Mouse (Mus musculus) forebrain, embryonic 11.5 days (tissue): ENCODE measurements around the gene Gfod1. TPM values are rescaled to one million over a fixed set of nuclear protein-coding genes. Genes with fewer than 3 reads are reported as not detected.

Experiments
- ATAC-seq: fragments of 200-750 bp; cut with Nextera tagmentation; replicated peaks from 2 replicates; pipeline ENCODE4 v1.8.0; 2017; ENCODE audit warnings: moderate TSS enrichment; ENCODE audit not compliant: low FRiP score
- DNase-seq: peaks from one replicate; pipeline ENCODE4 v3.0.0-alpha.2; 2017; ENCODE audit warnings: low spot score
- H3K27ac ChIP-seq: fragments of 300-500 bp; sonication (generic); 2 replicates; pipeline ENCODE4 v1.5.1; 2014; ENCODE audit warnings: low read depth, low read length
- H3K27me3 ChIP-seq: fragments of 300-500 bp; sonication (generic); 2 replicates; pipeline ENCODE4 v1.6.1; 2014; ENCODE audit warnings: mild to moderate bottlenecking, low read length, mixed read lengths; ENCODE audit not compliant: control insufficient read depth, insufficient read depth
- H3K36me3 ChIP-seq: fragments of 300-500 bp; sonication (generic); 2 replicates; pipeline ENCODE4 v1.6.1; 2014; ENCODE audit warnings: mild to moderate bottlenecking, low read length, moderate library complexity, mixed read lengths; ENCODE audit not compliant: control insufficient read depth, insufficient read depth
- H3K4me1 ChIP-seq: fragments of 300-500 bp; sonication (generic); replicated peaks from 2 replicates; pipeline ENCODE4 v1.6.1; 2014; ENCODE audit warnings: low read length, mixed read lengths; ENCODE audit not compliant: control insufficient read depth, insufficient read depth
- H3K4me2 ChIP-seq: fragments of 300-500 bp; sonication (generic); 2 replicates; pipeline ENCODE4 v1.6.1; 2014; ENCODE audit warnings: low read depth, mild to moderate bottlenecking, low read length, moderate library complexity, mixed read lengths; ENCODE audit not compliant: severe bottlenecking
- H3K4me3 ChIP-seq: fragments of 300-500 bp; sonication (generic); 2 replicates; pipeline ENCODE4 v1.5.1; 2014; ENCODE audit warnings: low read depth, low read length
- H3K9ac ChIP-seq: fragments of 300-500 bp; sonication (generic); 2 replicates; pipeline ENCODE4 v1.6.1; 2014; ENCODE audit warnings: low read length
- H3K9me3 ChIP-seq: fragments of 300-500 bp; sonication (generic); 2 replicates; pipeline ENCODE4 v1.6.1; 2016; ENCODE audit warnings: low read length, mixed read lengths; ENCODE audit not compliant: control insufficient read depth
- WGBS: fragments of 180-500 bp; shearing (Covaris S2); extraction: QIAGEN DNeasy Blood & Tissue Kit; methylation state at CpG from one replicate; pipeline ENCODE4 v1.1.7; 2014; 5-methylcytosine and 5-hydroxymethylcytosine counted together
- polyA plus RNA-seq: library from polyadenylated mRNA; unstranded; fragments of >200 nt; fragmentation: Nextera tagmentation; extraction: Ambion mirVana; gene quantifications from 2 replicates; pipeline ENCODE4 v1.2.1, GENCODE M21; 2014

Gfod1 gene
- polyA plus RNA-seq, 1 experiment from 2014 or later, result 0.39 TPM

GRCm38 (mm10) chr13:43303161-43303965 is 609 bp downstream of the Gfod1 start:
- peak overlapping the region; percentile 53 for H3K27ac ChIP-seq
- ATAC-seq (peak; percentile 47), DNase-seq (peak; percentile 77)
- H3K27me3 ChIP-seq, result peaks cover 30% of the 10 kb centered on the region
- H3K4me2 ChIP-seq, result peak overlapping the region; percentile 98
- H3K36me3 ChIP-seq, result no peaks in the 10 kb centered on the region
- WGBS, result under 1% methylated on average over 78 of the region's 78 CpGs
- H3K4me1 ChIP-seq, result peaks cover 14% of the 10 kb centered on the region
- peak overlapping the region; percentile 71 for H3K9ac ChIP-seq
- H3K4me3 ChIP-seq, result peak overlapping the region; percentile 67
- H3K9me3 ChIP-seq, result no peaks in the 10 kb centered on the region

- Histone ChIP-seq H3K4me2 (peak overlapping the region; percentile 98), H3K4me3 (peak overlapping the region; percentile 67), H3K9me3 (no peaks in the 10 kb centered on the region), H3K36me3 (no peaks in the 10 kb centered on the region), H3K27me3 (peaks cover 30% of the 10 kb centered on the region), H3K9ac (peak overlapping the region; percentile 71), H3K27ac (no peak overlapping the region), H3K4me1 (peaks cover 14% of the 10 kb centered on the region)
- 1% methylated on average over 19 of the region's 19 CpGs for WGBS
- DNase-seq, result no peak
- ATAC-seq, result no peak
These were observed 1.3 kb downstream of the Gfod1 start for GRCm38 (mm10) chr13:43302651-43303160.

DNA sequence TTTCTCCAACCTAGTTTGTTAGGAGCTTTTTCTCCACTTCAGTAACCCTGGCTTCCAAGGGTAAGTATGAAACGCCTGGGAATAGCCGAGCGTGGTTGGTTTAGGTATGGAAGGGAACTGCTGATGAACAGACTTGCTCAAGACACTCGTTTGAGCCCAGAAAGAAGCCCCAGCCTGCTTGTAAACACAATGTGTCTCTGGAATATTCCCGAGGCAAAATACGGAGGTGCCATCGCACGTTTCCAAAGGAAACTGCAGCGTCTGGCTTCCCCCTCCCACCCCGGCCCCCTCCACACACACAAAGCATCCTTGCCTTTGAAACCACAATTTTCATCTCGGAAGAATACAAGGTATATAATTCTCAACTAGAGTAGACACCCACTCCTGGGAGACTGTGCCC is 1.7 kb downstream of the Gfod1 start:
- peaks cover 30% of the 10 kb centered on the region for H3K27me3 ChIP-seq
- H3K4me1 ChIP-seq, result peaks cover 14% of the 10 kb centered on the region
- H3K9ac ChIP-seq, result peak overlapping the region; percentile 23; the same call in 1 of the 2 replicates
- no peaks in the 10 kb centered on the region for H3K9me3 ChIP-seq
- no peaks in the 10 kb centered on the region for H3K36me3 ChIP-seq
- H3K4me3 ChIP-seq, result peak overlapping the region; percentile 67
- H3K27ac ChIP-seq, result no peak overlapping the region
- ATAC-seq (no peak), DNase-seq (no peak)
- peak overlapping the region; percentile 98 for H3K4me2 ChIP-seq
- WGBS, result 8% methylated on average over 11 of the region's 11 CpGs

DNA sequence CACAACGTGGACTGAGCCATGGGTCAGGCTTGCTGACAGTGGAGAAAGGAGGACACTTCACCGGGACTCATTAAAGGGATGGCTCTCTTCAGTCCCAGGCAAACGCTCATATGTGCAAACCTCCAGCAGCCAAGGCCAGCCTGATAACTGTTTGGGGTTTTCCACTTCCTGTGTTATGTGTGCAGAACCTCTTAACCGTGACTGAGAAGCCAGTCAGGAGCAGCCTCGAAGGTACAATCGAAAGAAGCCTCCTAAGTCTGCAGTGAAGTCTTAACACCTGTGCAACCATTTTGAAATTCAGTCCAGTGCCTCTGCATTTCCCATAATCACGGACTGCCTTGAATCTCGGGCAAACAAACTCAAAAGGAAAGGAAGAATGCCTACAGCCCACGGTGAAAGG is 3.1 kb downstream of the Gfod1 start:
- no peak overlapping the region for H3K4me3 ChIP-seq
- ATAC-seq, result no peak
- DNase-seq, result no peak
- 34% methylated on average over 9 of the region's 9 CpGs for WGBS
- H3K4me2 ChIP-seq, result no peak overlapping the region
- peaks cover 14% of the 10 kb centered on the region for H3K4me1 ChIP-seq
- no peak overlapping the region for H3K27ac ChIP-seq
- no peaks in the 10 kb centered on the region for H3K36me3 ChIP-seq
- no peak overlapping the region for H3K9ac ChIP-seq
- H3K27me3 ChIP-seq, result peaks cover 30% of the 10 kb centered on the region
- no peaks in the 10 kb centered on the region for H3K9me3 ChIP-seq

GRCm38 (mm10) chr13:43300366-43300765 is 3.6 kb downstream of the Gfod1 start:
- DNase-seq (no peak), ATAC-seq (no peak)
- Histone ChIP-seq H3K9me3 (no peaks in the 10 kb centered on the region), H3K4me3 (no peak overlapping the region), H3K27ac (no peak overlapping the region), H3K4me1 (peaks cover 14% of the 10 kb centered on the region), H3K36me3 (no peaks in the 10 kb centered on the region), H3K9ac (no peak overlapping the region), H3K4me2 (no peak overlapping the region), H3K27me3 (peaks cover 28% of the 10 kb centered on the region)
- 20% methylated on average over 5 of the region's 5 CpGs for WGBS

GRCm38 (mm10) chr13:43299171-43299570 is 4.8 kb downstream of the Gfod1 start:
- H3K36me3 ChIP-seq, result no peaks in the 10 kb centered on the region
- H3K4me1 ChIP-seq, result peaks cover 10% of the 10 kb centered on the region; the same call in 1 of the 2 replicates
- H3K27me3 ChIP-seq, result peaks cover 28% of the 10 kb centered on the region
- 35% methylated on average over 5 of the region's 5 CpGs for WGBS
- H3K27ac ChIP-seq, result no peak overlapping the region
- no peaks in the 10 kb centered on the region for H3K9me3 ChIP-seq
- H3K4me2 ChIP-seq, result no peak overlapping the region
- ATAC-seq (no peak), DNase-seq (no peak)
- no peak overlapping the region for H3K9ac ChIP-seq
- no peak overlapping the region for H3K4me3 ChIP-seq

DNA sequence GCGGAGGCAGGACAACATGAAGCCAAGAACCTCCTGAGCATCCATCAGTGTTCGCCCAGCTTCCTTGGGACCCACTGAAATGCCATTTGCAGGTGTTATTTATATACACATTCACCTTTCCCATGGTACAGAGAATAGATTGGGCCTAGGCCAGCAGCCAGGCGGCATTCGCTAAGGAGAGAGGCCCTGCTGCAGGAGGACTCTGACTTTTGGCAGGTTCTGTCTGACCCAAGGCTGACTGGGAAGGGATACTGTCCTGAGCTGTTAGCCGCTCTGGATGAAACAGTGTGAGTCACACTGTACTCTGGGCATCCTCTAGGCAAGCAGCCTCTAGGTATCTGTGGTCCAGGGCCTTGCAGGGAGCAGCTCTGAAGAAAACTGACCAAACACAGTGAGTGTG is 6.4 kb downstream of the Gfod1 start:
- 93% methylated on average over 5 of the region's 5 CpGs for WGBS
- DNase-seq, result no peak
- H3K4me1 ChIP-seq, result peaks cover 6% of the 10 kb centered on the region; the same call in 1 of the 2 replicates
- no peaks in the 10 kb centered on the region for H3K36me3 ChIP-seq
- H3K4me3 ChIP-seq, result no peak overlapping the region
- H3K9ac ChIP-seq, result no peak overlapping the region
- no peak overlapping the region for H3K27ac ChIP-seq
- peaks cover 23% of the 10 kb centered on the region for H3K27me3 ChIP-seq
- no peak overlapping the region for H3K4me2 ChIP-seq
- ATAC-seq, result no peak
- no peaks in the 10 kb centered on the region for H3K9me3 ChIP-seq

DNA sequence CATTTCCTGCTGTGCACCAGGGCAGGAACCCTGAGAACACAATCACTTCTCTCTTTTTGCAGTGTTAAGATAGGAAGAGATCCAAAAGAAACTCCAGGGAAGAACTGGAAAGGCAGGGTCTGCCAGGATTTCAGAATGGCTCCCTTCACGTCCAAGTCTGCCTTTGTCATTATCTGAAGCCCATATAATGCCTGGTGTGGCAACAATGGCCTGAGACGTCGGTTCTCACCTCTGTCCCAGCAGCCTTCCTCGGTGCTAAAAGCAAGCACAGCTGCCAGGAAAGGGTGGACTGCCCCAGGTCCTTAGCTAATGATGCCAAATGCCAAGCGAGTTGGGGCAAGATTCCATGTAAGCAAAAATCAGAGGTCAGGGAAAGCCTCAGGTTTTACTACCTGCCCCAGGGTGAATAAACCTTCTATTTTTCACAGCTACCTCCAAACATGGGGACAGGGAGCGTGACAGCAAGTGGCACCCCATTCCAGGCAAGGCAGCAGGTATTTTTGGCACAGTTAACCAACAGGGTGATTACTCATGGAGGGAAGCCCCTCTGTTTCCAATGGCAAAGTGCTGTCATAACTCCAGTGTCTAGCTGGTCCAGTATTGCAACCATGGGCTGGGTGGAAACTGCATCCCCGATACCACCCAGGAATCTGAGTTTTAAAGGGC is 7.7 kb downstream of the Gfod1 start:
- Histone ChIP-seq H3K27ac (no peak overlapping the region), H3K36me3 (no peaks in the 10 kb centered on the region), H3K9me3 (no peaks in the 10 kb centered on the region), H3K27me3 (peaks cover 13% of the 10 kb centered on the region), H3K4me1 (no peaks in the 10 kb centered on the region), H3K4me3 (no peak overlapping the region), H3K9ac (no peak overlapping the region), H3K4me2 (no peak overlapping the region)
- WGBS, result 71% methylated on average over 7 of the region's 7 CpGs
- no peak for DNase-seq
- ATAC-seq, result no peak
